Mouse (Mus musculus): ENCODE measurements around the gene Mad1l1. TPM values are rescaled to one million over a fixed set of nuclear protein-coding genes. Genes with fewer than 3 reads are reported as not detected.

The Mad1l1 gene
- polyA plus RNA-seq, 1 experiment from 2014 or later, result 33.2 TPM

GRCm38 (mm10) chr5:140254656-140255055 lies 66.7 kb downstream of the Mad1l1 start:
- WGBS, result 76% methylated on average over 1 of the region's 1 CpGs
- no peak overlapping the region for H3K27ac ChIP-seq
- peaks cover 11% of the 10 kb centered on the region for H3K36me3 ChIP-seq
- no peak for ATAC-seq (ENCODE audit: low FRiP score)
- no peak overlapping the region for H3K4me2 ChIP-seq
- no peaks in the 10 kb centered on the region for H3K9me3 ChIP-seq
- no peak overlapping the region for H3K4me3 ChIP-seq
- no peaks in the 10 kb centered on the region for H3K27me3 ChIP-seq
- peaks cover 9% of the 10 kb centered on the region for H3K4me1 ChIP-seq (replicated peaks)
- H3K9ac ChIP-seq, result no peak overlapping the region

GRCm38 (mm10) chr5:140251989-140252388 lies 69.4 kb downstream of the Mad1l1 start:
- Histone ChIP-seq H3K27ac (0 out of 2 replicates have a peak overlapping the region, but pooled peaks have one; percentile 8), H3K27me3 (no peaks in the 10 kb centered on the region), H3K36me3 (no peaks in the 10 kb centered on the region), H3K9me3 (no peaks in the 10 kb centered on the region), H3K4me3 (no peak overlapping the region), H3K9ac (no peak overlapping the region), H3K4me2 (no peak overlapping the region), H3K4me1 (replicated peaks) (peaks cover 14% of the 10 kb centered on the region)
- ATAC-seq (ENCODE audit: low FRiP score), result no peak
- WGBS, result 79% methylated on average over 2 of the region's 2 CpGs

- WGBS, result 92% methylated on average over 3 of the region's 3 CpGs
- no peak for ATAC-seq (ENCODE audit: low FRiP score)
- no peaks in the 10 kb centered on the region for H3K36me3 ChIP-seq
- no peak overlapping the region for H3K4me3 ChIP-seq
- H3K4me1 ChIP-seq (replicated peaks), result peaks cover 14% of the 10 kb centered on the region
- no peaks in the 10 kb centered on the region for H3K27me3 ChIP-seq
- H3K4me2 ChIP-seq, result no peak overlapping the region
- H3K9ac ChIP-seq, result no peak overlapping the region
- no peaks in the 10 kb centered on the region for H3K9me3 ChIP-seq
- H3K27ac ChIP-seq, result no peak overlapping the region
Measured at GRCm38 (mm10) chr5:140250370-140250769, 71.0 kb downstream of the Mad1l1 start.

- H3K9ac ChIP-seq, result no peak overlapping the region
- no peaks in the 10 kb centered on the region for H3K9me3 ChIP-seq
- peaks cover 14% of the 10 kb centered on the region for H3K4me1 ChIP-seq (replicated peaks)
- WGBS, result 44% methylated on average over 6 of the region's 6 CpGs
- H3K4me3 ChIP-seq, result no peak overlapping the region
- H3K27me3 ChIP-seq, result no peaks in the 10 kb centered on the region
- H3K4me2 ChIP-seq, result no peak overlapping the region
- no peak for ATAC-seq (ENCODE audit: low FRiP score)
- H3K27ac ChIP-seq, result no peak overlapping the region
- H3K36me3 ChIP-seq, result no peaks in the 10 kb centered on the region
Measured at GRCm38 (mm10) chr5:140249359-140250062, 71.8 kb downstream of the Mad1l1 start.

GRCm38 (mm10) chr5:140248101-140248500 lies 73.3 kb downstream of the Mad1l1 start:
- Histone ChIP-seq H3K4me1 (replicated peaks) (peaks cover 10% of the 10 kb centered on the region), H3K36me3 (no peaks in the 10 kb centered on the region), H3K9me3 (no peaks in the 10 kb centered on the region), H3K27ac (no peak overlapping the region), H3K27me3 (no peaks in the 10 kb centered on the region), H3K4me3 (no peak overlapping the region), H3K4me2 (no peak overlapping the region), H3K9ac (no peak overlapping the region)
- WGBS, result 97% methylated on average over 2 of the region's 2 CpGs
- ATAC-seq (ENCODE audit: low FRiP score), result no peak

- Histone ChIP-seq H3K4me3 (no peak overlapping the region), H3K4me1 (replicated peaks) (peaks cover 13% of the 10 kb centered on the region), H3K27me3 (no peaks in the 10 kb centered on the region), H3K9ac (no peak overlapping the region), H3K4me2 (no peak overlapping the region), H3K9me3 (no peaks in the 10 kb centered on the region), H3K27ac (no peak overlapping the region), H3K36me3 (no peaks in the 10 kb centered on the region)
- 96% methylated on average over 3 of the region's 3 CpGs for WGBS
- ATAC-seq (ENCODE audit: low FRiP score), result no peak
Measured at GRCm38 (mm10) chr5:140240235-140240634, 81.1 kb downstream of the Mad1l1 start.

- no peak for ATAC-seq (ENCODE audit: low FRiP score)
- Histone ChIP-seq H3K4me3 (no peak overlapping the region), H3K9me3 (no peaks in the 10 kb centered on the region), H3K4me1 (replicated peaks) (peaks cover 15% of the 10 kb centered on the region), H3K27me3 (no peaks in the 10 kb centered on the region), H3K4me2 (no peak overlapping the region), H3K9ac (no peak overlapping the region), H3K27ac (no peak overlapping the region), H3K36me3 (no peaks in the 10 kb centered on the region)
- 84% methylated on average over 3 of the region's 3 CpGs for WGBS
Measured at GRCm38 (mm10) chr5:140238880-140239279, 82.5 kb downstream of the Mad1l1 start.

GRCm38 (mm10) chr5:140230818-140231217 lies 90.5 kb downstream of the Mad1l1 start:
- WGBS, result 88% methylated on average over 6 of the region's 6 CpGs
- H3K27ac ChIP-seq, result no peak overlapping the region
- ATAC-seq (ENCODE audit: low FRiP score), result no peak

GRCm38 (mm10) chr5:140228306-140228705 lies 93.0 kb downstream of the Mad1l1 start:
- H3K9ac ChIP-seq, result no peak overlapping the region
- H3K27me3 ChIP-seq, result no peaks in the 10 kb centered on the region
- WGBS, result 83% methylated on average over 3 of the region's 3 CpGs
- ATAC-seq (ENCODE audit: low FRiP score), result no peak
- H3K27ac ChIP-seq, result no peak overlapping the region
- H3K4me1 ChIP-seq (replicated peaks), result peaks cover 24% of the 10 kb centered on the region
- H3K4me2 ChIP-seq, result no peak overlapping the region
- H3K9me3 ChIP-seq, result no peaks in the 10 kb centered on the region
- no peak overlapping the region for H3K4me3 ChIP-seq
- no peaks in the 10 kb centered on the region for H3K36me3 ChIP-seq

More at GRCm38 (mm10) chr5:140230818-140231217, 90.5 kb downstream of the Mad1l1 start:
- H3K4me2 ChIP-seq, result no peak overlapping the region
- H3K4me3 ChIP-seq, result no peak overlapping the region
- H3K36me3 ChIP-seq, result no peaks in the 10 kb centered on the region
- H3K9ac ChIP-seq, result no peak overlapping the region
- no peaks in the 10 kb centered on the region for H3K9me3 ChIP-seq
- H3K4me1 ChIP-seq (replicated peaks), result peaks cover 20% of the 10 kb centered on the region
- H3K27me3 ChIP-seq, result no peaks in the 10 kb centered on the region

GRCm38 (mm10) chr5:140226871-140227270 lies 94.5 kb downstream of the Mad1l1 start:
- Histone ChIP-seq H3K27me3 (no peaks in the 10 kb centered on the region), H3K36me3 (no peaks in the 10 kb centered on the region), H3K4me1 (replicated peaks) (peaks cover 29% of the 10 kb centered on the region), H3K27ac (no peak overlapping the region), H3K4me2 (no peak overlapping the region), H3K9ac (no peak overlapping the region), H3K4me3 (no peak overlapping the region), H3K9me3 (no peaks in the 10 kb centered on the region)
- 72% methylated on average over 3 of the region's 3 CpGs for WGBS
- no peak for ATAC-seq (ENCODE audit: low FRiP score)

- no peaks in the 10 kb centered on the region for H3K36me3 ChIP-seq
- ATAC-seq (ENCODE audit: low FRiP score), result no peak
- H3K27me3 ChIP-seq, result no peaks in the 10 kb centered on the region
- H3K4me1 ChIP-seq (replicated peaks), result peaks cover 39% of the 10 kb centered on the region
- H3K9me3 ChIP-seq, result no peaks in the 10 kb centered on the region
- no peak overlapping the region for H3K4me2 ChIP-seq
- no peak overlapping the region for H3K27ac ChIP-seq
- WGBS, result 63% methylated on average over 2 of the region's 2 CpGs
- no peak overlapping the region for H3K9ac ChIP-seq
- no peak overlapping the region for H3K4me3 ChIP-seq
Measured at GRCm38 (mm10) chr5:140225881-140226280, 95.5 kb downstream of the Mad1l1 start.

- H3K27ac ChIP-seq, result no peak overlapping the region
- H3K9me3 ChIP-seq, result no peaks in the 10 kb centered on the region
- no peak overlapping the region for H3K4me3 ChIP-seq
- WGBS, result 97% methylated on average over 2 of the region's 2 CpGs
- H3K4me2 ChIP-seq, result no peak overlapping the region
- no peak for ATAC-seq (ENCODE audit: low FRiP score)
- H3K27me3 ChIP-seq, result no peaks in the 10 kb centered on the region
- peaks cover 42% of the 10 kb centered on the region for H3K4me1 ChIP-seq (replicated peaks)
- H3K36me3 ChIP-seq, result no peaks in the 10 kb centered on the region
- H3K9ac ChIP-seq, result no peak overlapping the region
Measured at GRCm38 (mm10) chr5:140225103-140225502, 96.2 kb downstream of the Mad1l1 start.

Data from hindbrain, embryonic 13.5 days (tissue).